Mouse (Mus musculus) ovary, postnatal 36 days (tissue): ENCODE measurements around the gene Cd4.

ENCODE experiments used
- DNase-seq: peaks from one replicate; pipeline ENCODE4 v3.0.0; 2022; ENCODE audit warnings: low spot score, mixed read lengths

Cd4 gene

GRCm38 (mm10) chr6:124887986-124888385, at the start of gene Cd4:
Gene Cd4 (minus strand): TSS chr6:124888221.
- no peak for DNase-seq

GRCm38 (mm10) chr6:124937493-124937892, 49.5 kb upstream of the Cd4 start:
- DNase-seq = no peak

- no peak for DNase-seq
These were observed 48.7 kb upstream of the Cd4 start for GRCm38 (mm10) chr6:124936681-124937080.

- no peak for DNase-seq
These were observed 46.6 kb upstream of the Cd4 start for GRCm38 (mm10) chr6:124934670-124935069.

GRCm38 (mm10) chr6:124933127-124933526, 45.1 kb upstream of the Cd4 start:
- no peak for DNase-seq

- DNase-seq = no peak
These were observed 44.3 kb upstream of the Cd4 start for GRCm38 (mm10) chr6:124932314-124932695.

GRCm38 (mm10) chr6:124931525-124932313, 43.7 kb upstream of the Cd4 start:
- DNase-seq = no peak

GRCm38 (mm10) chr6:124930754-124931524, 42.9 kb upstream of the Cd4 start, which contains the start of gene Mlf2:
Gene Mlf2 (plus strand): TSS chr6:124931386.
- peak; percentile 99 for DNase-seq

- no peak for DNase-seq
These were observed 42.2 kb upstream of the Cd4 start for GRCm38 (mm10) chr6:124930231-124930630.

GRCm38 (mm10) chr6:124925941-124926340, 37.9 kb upstream of the Cd4 start:
- no peak for DNase-seq

GRCm38 (mm10) chr6:124925173-124925793, 37.3 kb upstream of the Cd4 start:
- no peak for DNase-seq

GRCm38 (mm10) chr6:124921539-124921938, 33.5 kb upstream of the Cd4 start:
- DNase-seq = no peak

GRCm38 (mm10) chr6:124920318-124921085, 32.5 kb upstream of the Cd4 start:
- no peak for DNase-seq

- peak; percentile 91 for DNase-seq
These were observed 31.8 kb upstream of the Cd4 start, which contains the start of gene Ptms for GRCm38 (mm10) chr6:124919695-124920317. Gene Ptms (minus strand): TSS chr6:124920103.

- DNase-seq = no peak
These were observed 31.0 kb upstream of the Cd4 start for GRCm38 (mm10) chr6:124918890-124919627.

- DNase-seq = no peak
These were observed 30.3 kb upstream of the Cd4 start for GRCm38 (mm10) chr6:124918331-124918690.

GRCm38 (mm10) chr6:124917518-124918330, 29.7 kb upstream of the Cd4 start:
- DNase-seq = peak; percentile 96

GRCm38 (mm10) chr6:124916695-124917517, 28.9 kb upstream of the Cd4 start:
- DNase-seq = peak; percentile 94
